Mouse (Mus musculus): Measurements from ENCODE around the gene Entpd3. TPM values are rescaled to one million over a fixed set of nuclear protein-coding genes. Genes with fewer than 3 reads are reported as not detected.

Gene Entpd3
- polyA plus RNA-seq, 1 experiment, result 0.20 TPM

- 88% methylated on average over 19 of the region's 19 CpGs for WGBS
- no peak for TF ChIP-seq CTCF (IDR thresholded peaks at IDR 0.05; ENCODE audit: extremely low read depth, insufficient read depth, insufficient read length, insufficient replicate concordance)
- no peak for TF ChIP-seq POLR2A (IDR thresholded peaks at IDR 0.05; ENCODE audit: low read depth, low read length)
- H3K27ac ChIP-seq (ENCODE audit: insufficient read depth, low read length), result no peak overlapping the region
- H3K4me1 ChIP-seq (ENCODE audit: control insufficient read depth, insufficient read depth, insufficient read length), result no peaks in the 10 kb centered on the region
- H3K27me3 ChIP-seq (ENCODE audit: control insufficient read depth, insufficient read depth, low read length), result no peaks in the 10 kb centered on the region
- no peak for DNase-seq (ENCODE audit: low read depth in 1 of 2, low spot score in 2 of 2)
- H3K4me3 ChIP-seq (ENCODE audit: extremely low read depth, insufficient read depth, insufficient read length), result no peak overlapping the region
- no peaks in the 10 kb centered on the region for H3K36me3 ChIP-seq (ENCODE audit: control insufficient read depth, insufficient read depth, low read length)
Measured at GRCm38 (mm10) chr9:120519469-120520125, 20.0 kb upstream of the Entpd3 start.

- WGBS, result 77% methylated on average over 1 of the region's 1 CpGs
- TF ChIP-seq POLR2A (IDR thresholded peaks at IDR 0.05; ENCODE audit: low read depth, low read length) (no peak), CTCF (IDR thresholded peaks at IDR 0.05; ENCODE audit: extremely low read depth, insufficient read depth, insufficient read length, insufficient replicate concordance) (no peak)
- no peak for DNase-seq (ENCODE audit: low read depth in 1 of 2, low spot score in 2 of 2)
- Histone ChIP-seq H3K4me1 (ENCODE audit: control insufficient read depth, insufficient read depth, insufficient read length) (no peaks in the 10 kb centered on the region), H3K4me3 (ENCODE audit: extremely low read depth, insufficient read depth, insufficient read length) (no peak overlapping the region), H3K36me3 (ENCODE audit: control insufficient read depth, insufficient read depth, low read length) (no peaks in the 10 kb centered on the region), H3K27ac (ENCODE audit: insufficient read depth, low read length) (no peak overlapping the region), H3K27me3 (ENCODE audit: control insufficient read depth, insufficient read depth, low read length) (no peaks in the 10 kb centered on the region)
Measured at GRCm38 (mm10) chr9:120521161-120521560, 18.5 kb upstream of the Entpd3 start.

DNA sequence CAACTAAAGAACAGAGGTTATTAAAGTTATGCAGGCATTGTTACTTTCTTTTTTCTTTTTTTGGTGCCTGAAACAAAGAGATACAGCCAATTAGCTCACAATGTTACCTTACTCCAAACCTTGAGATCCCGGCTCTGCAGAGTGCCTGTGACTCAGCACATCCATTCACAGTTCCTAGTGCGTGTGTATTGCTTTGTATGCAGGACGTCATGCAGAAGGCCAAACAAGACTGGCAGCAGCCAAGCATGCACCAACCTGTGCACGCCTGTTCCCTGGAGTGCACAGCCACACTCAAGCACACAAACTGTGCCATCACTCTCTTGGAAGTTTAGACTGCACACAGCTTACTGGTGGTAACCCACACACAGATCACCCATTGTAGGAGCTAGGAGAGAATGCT, 12.3 kb upstream of the Entpd3 start:
- WGBS, result 75% methylated on average over 4 of the region's 4 CpGs
- no peaks in the 10 kb centered on the region for H3K27me3 ChIP-seq (ENCODE audit: control insufficient read depth, insufficient read depth, low read length)
- no peak overlapping the region for H3K4me3 ChIP-seq (ENCODE audit: extremely low read depth, insufficient read depth, insufficient read length)
- no peak for DNase-seq (ENCODE audit: low read depth in 1 of 2, low spot score in 2 of 2)
- no peaks in the 10 kb centered on the region for H3K4me1 ChIP-seq (ENCODE audit: control insufficient read depth, insufficient read depth, insufficient read length)
- no peak overlapping the region for H3K27ac ChIP-seq (ENCODE audit: insufficient read depth, low read length)
- no peak for TF ChIP-seq POLR2A (IDR thresholded peaks at IDR 0.05; ENCODE audit: low read depth, low read length)
- TF ChIP-seq CTCF (IDR thresholded peaks at IDR 0.05; ENCODE audit: extremely low read depth, insufficient read depth, insufficient read length, insufficient replicate concordance), result no peak
- no peaks in the 10 kb centered on the region for H3K36me3 ChIP-seq (ENCODE audit: control insufficient read depth, insufficient read depth, low read length)

- no peak for DNase-seq (ENCODE audit: low read depth in 1 of 2, low spot score in 2 of 2)
- Histone ChIP-seq H3K36me3 (ENCODE audit: control insufficient read depth, insufficient read depth, low read length) (no peaks in the 10 kb centered on the region), H3K27ac (ENCODE audit: insufficient read depth, low read length) (no peak overlapping the region), H3K27me3 (ENCODE audit: control insufficient read depth, insufficient read depth, low read length) (no peaks in the 10 kb centered on the region), H3K4me1 (ENCODE audit: control insufficient read depth, insufficient read depth, insufficient read length) (no peaks in the 10 kb centered on the region), H3K4me3 (ENCODE audit: extremely low read depth, insufficient read depth, insufficient read length) (no peak overlapping the region)
- TF ChIP-seq CTCF (IDR thresholded peaks at IDR 0.05; ENCODE audit: extremely low read depth, insufficient read depth, insufficient read length, insufficient replicate concordance), result no peak
- no peak for TF ChIP-seq POLR2A (IDR thresholded peaks at IDR 0.05; ENCODE audit: low read depth, low read length)
- 86% methylated on average over 8 of the region's 8 CpGs for WGBS
Measured at GRCm38 (mm10) chr9:120527919-120528318, 11.7 kb upstream of the Entpd3 start.

DNA sequence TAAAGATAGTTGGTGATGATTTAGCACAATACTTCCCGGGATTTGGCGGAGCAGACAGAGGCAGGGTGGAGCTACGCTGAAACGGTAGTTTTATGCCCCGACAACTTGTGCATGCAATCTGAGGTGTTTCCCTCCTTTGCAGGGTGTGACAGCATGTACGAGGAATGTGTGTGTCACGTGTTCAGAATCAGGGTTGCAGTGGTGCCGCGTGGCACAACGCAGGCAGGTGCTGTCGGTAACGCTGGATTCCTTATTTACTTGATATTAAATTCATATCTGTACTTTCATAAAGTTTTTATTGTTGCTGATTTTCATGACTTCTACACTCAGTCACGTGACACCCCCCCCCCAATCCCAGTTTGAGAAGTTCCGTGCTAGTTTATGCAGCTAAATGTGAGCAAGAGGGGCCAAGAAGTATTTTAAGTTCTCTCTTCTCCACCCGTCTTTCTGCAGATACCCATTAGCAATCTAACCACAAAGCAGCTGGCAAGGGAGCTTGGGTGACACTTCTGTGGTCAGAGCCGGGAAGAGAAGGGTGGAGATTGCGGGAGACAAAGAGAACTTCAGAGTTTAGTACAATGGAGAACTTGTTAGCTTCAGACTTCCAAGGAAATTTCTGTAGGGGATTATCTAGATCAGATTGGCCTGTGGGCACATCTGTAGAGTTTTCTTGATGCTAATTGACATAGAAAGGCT, 10.7 kb upstream of the Entpd3 start:
- Histone ChIP-seq H3K27me3 (ENCODE audit: control insufficient read depth, insufficient read depth, low read length) (no peaks in the 10 kb centered on the region), H3K4me3 (ENCODE audit: extremely low read depth, insufficient read depth, insufficient read length) (no peak overlapping the region), H3K36me3 (ENCODE audit: control insufficient read depth, insufficient read depth, low read length) (no peaks in the 10 kb centered on the region), H3K4me1 (ENCODE audit: control insufficient read depth, insufficient read depth, insufficient read length) (no peaks in the 10 kb centered on the region), H3K27ac (ENCODE audit: insufficient read depth, low read length) (no peak overlapping the region)
- DNase-seq (ENCODE audit: low read depth in 1 of 2, low spot score in 2 of 2), result no peak
- 68% methylated on average over 17 of the region's 17 CpGs for WGBS
- TF ChIP-seq POLR2A (IDR thresholded peaks at IDR 0.05; ENCODE audit: low read depth, low read length) (no peak), CTCF (IDR thresholded peaks at IDR 0.05; ENCODE audit: extremely low read depth, insufficient read depth, insufficient read length, insufficient replicate concordance) (no peak)

DNA sequence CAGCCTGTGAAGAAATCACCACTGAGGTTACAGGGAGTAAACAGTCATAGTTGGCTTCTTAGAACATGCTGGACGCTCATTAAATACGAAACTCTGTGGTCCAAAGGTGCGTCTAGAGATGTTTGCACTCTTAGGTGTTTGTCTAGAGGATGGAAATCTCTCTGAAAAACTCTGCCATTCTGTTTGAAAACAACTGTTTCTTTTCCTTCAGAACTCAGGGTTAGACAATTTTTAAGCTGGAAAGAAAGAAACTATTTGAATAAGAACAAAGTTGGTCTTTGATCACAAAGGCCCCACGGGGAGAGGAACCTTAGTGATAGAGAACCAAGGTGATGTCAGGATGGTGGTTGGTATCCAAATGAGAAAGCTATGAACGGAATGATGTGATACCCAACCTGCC, 9.1 kb upstream of the Entpd3 start:
- Histone ChIP-seq H3K27ac (ENCODE audit: insufficient read depth, low read length) (no peak overlapping the region), H3K36me3 (ENCODE audit: control insufficient read depth, insufficient read depth, low read length) (no peaks in the 10 kb centered on the region), H3K4me1 (ENCODE audit: control insufficient read depth, insufficient read depth, insufficient read length) (no peaks in the 10 kb centered on the region), H3K27me3 (ENCODE audit: control insufficient read depth, insufficient read depth, low read length) (no peaks in the 10 kb centered on the region), H3K4me3 (ENCODE audit: extremely low read depth, insufficient read depth, insufficient read length) (no peak overlapping the region)
- WGBS, result 89% methylated on average over 5 of the region's 5 CpGs
- TF ChIP-seq CTCF (IDR thresholded peaks at IDR 0.05; ENCODE audit: extremely low read depth, insufficient read depth, insufficient read length, insufficient replicate concordance) (no peak), POLR2A (IDR thresholded peaks at IDR 0.05; ENCODE audit: low read depth, low read length) (no peak)
- no peak for DNase-seq (ENCODE audit: low read depth in 1 of 2, low spot score in 2 of 2)

GRCm38 (mm10) chr9:120532062-120532461, 7.6 kb upstream of the Entpd3 start:
- H3K4me3 ChIP-seq (ENCODE audit: extremely low read depth, insufficient read depth, insufficient read length), result no peak overlapping the region
- H3K27me3 ChIP-seq (ENCODE audit: control insufficient read depth, insufficient read depth, low read length), result no peaks in the 10 kb centered on the region
- no peak for DNase-seq (ENCODE audit: low read depth in 1 of 2, low spot score in 2 of 2)
- H3K4me1 ChIP-seq (ENCODE audit: control insufficient read depth, insufficient read depth, insufficient read length), result no peaks in the 10 kb centered on the region
- H3K36me3 ChIP-seq (ENCODE audit: control insufficient read depth, insufficient read depth, low read length), result no peaks in the 10 kb centered on the region
- 86% methylated on average over 6 of the region's 6 CpGs for WGBS
- no peak overlapping the region for H3K27ac ChIP-seq (ENCODE audit: insufficient read depth, low read length)
- no peak for TF ChIP-seq CTCF (IDR thresholded peaks at IDR 0.05; ENCODE audit: extremely low read depth, insufficient read depth, insufficient read length, insufficient replicate concordance)
- no peak for TF ChIP-seq POLR2A (IDR thresholded peaks at IDR 0.05; ENCODE audit: low read depth, low read length)

Measured in spleen, adult 2 months (tissue).